Mouse (Mus musculus): ENCODE measurements around the gene Arhgef17. TPM values are rescaled to one million over a fixed set of nuclear protein-coding genes. Genes with fewer than 3 reads are reported as not detected.
"Not testable (repeated sequence)": the region's sequence is repeated elsewhere in the genome, so short reads cannot be mapped to it uniquely, and the experiment has no call there.

Gene Arhgef17
- polyA plus RNA-seq, 1 experiment from 2014 or later: 6.5 TPM

GRCm38 (mm10) chr7:100860450-100860849, 71.5 kb downstream of the Arhgef17 start:
- Histone ChIP-seq H3K9me3 (no peaks in the 10 kb centered on the region), H3K4me1 (peaks cover 62% of the 10 kb centered on the region), H3K4me3 (no peak overlapping the region), H3K36me3 (replicated peaks) (no peaks in the 10 kb centered on the region), H3K27me3 (ENCODE audit: poor library complexity, severe bottlenecking) (no peaks in the 10 kb centered on the region), H3K27ac (no peak overlapping the region)
- DNase-seq (ENCODE audit: extremely low spot score, low spot score): no peak
- WGBS: 85% methylated on average over 3 of the region's 3 CpGs

- Histone ChIP-seq H3K36me3 (replicated peaks) (0 out of 2 replicates have a peak, but pooled peaks cover 2% of the 10 kb centered on the region), H3K4me1 (peaks cover 81% of the 10 kb centered on the region), H3K4me3 (no peak overlapping the region), H3K27ac (peak overlapping the region; percentile 56; the same call in 1 of the 2 replicates), H3K9me3 (no peaks in the 10 kb centered on the region), H3K27me3 (ENCODE audit: poor library complexity, severe bottlenecking) (no peaks in the 10 kb centered on the region)
- WGBS: 78% methylated on average over 5 of the region's 5 CpGs
- DNase-seq (ENCODE audit: extremely low spot score, low spot score): no peak
These were observed 75.9 kb downstream of the Arhgef17 start for GRCm38 (mm10) chr7:100855795-100856573.

- 56% methylated on average over 4 of the region's 4 CpGs for WGBS
- H3K9me3 ChIP-seq: no peaks in the 10 kb centered on the region
These were observed 76.6 kb downstream of the Arhgef17 start for GRCm38 (mm10) chr7:100855300-100855699.

GRCm38 (mm10) chr7:100854861-100855260, 77.0 kb downstream of the Arhgef17 start:
- 0 out of 2 replicates have a peak overlapping the region, but pooled peaks have one; percentile 36 for H3K27ac ChIP-seq
- DNase-seq (ENCODE audit: extremely low spot score, low spot score): no peak
- peaks cover 8% of the 10 kb centered on the region; the same call in 1 of the 2 replicates for H3K36me3 ChIP-seq (replicated peaks)
- H3K4me3 ChIP-seq: no peak overlapping the region
- peaks cover 73% of the 10 kb centered on the region for H3K4me1 ChIP-seq
- no peaks in the 10 kb centered on the region for H3K27me3 ChIP-seq (ENCODE audit: poor library complexity, severe bottlenecking)
- 66% methylated on average over 5 of the region's 5 CpGs for WGBS
- no peaks in the 10 kb centered on the region for H3K9me3 ChIP-seq

More at GRCm38 (mm10) chr7:100855300-100855699, 76.6 kb downstream of the Arhgef17 start:
- Histone ChIP-seq H3K36me3 (replicated peaks) (0 out of 2 replicates have a peak, but pooled peaks cover 3% of the 10 kb centered on the region), H3K27me3 (ENCODE audit: poor library complexity, severe bottlenecking) (no peaks in the 10 kb centered on the region), H3K4me3 (no peak overlapping the region), H3K4me1 (peaks cover 77% of the 10 kb centered on the region), H3K27ac (0 out of 2 replicates have a peak overlapping the region, but pooled peaks have one; percentile 56)
- DNase-seq (ENCODE audit: extremely low spot score, low spot score): no peak

GRCm38 (mm10) chr7:100854137-100854814, 77.6 kb downstream of the Arhgef17 start:
- Histone ChIP-seq H3K4me1 (peaks cover 67% of the 10 kb centered on the region), H3K36me3 (replicated peaks) (peaks cover 11% of the 10 kb centered on the region; the same call in 1 of the 2 replicates), H3K27ac (peak overlapping the region; percentile 36; the same call in 1 of the 2 replicates), H3K4me3 (no peak overlapping the region), H3K27me3 (ENCODE audit: poor library complexity, severe bottlenecking) (no peaks in the 10 kb centered on the region), H3K9me3 (no peaks in the 10 kb centered on the region)
- 53% methylated on average over 6 of the region's 6 CpGs for WGBS
- DNase-seq (ENCODE audit: extremely low spot score, low spot score): no peak

- no peak overlapping the region for H3K4me3 ChIP-seq
- no peaks in the 10 kb centered on the region for H3K27me3 ChIP-seq (ENCODE audit: poor library complexity, severe bottlenecking)
- WGBS: 79% methylated on average over 3 of the region's 3 CpGs
- H3K9me3 ChIP-seq: no peaks in the 10 kb centered on the region
- H3K4me1 ChIP-seq: peaks cover 66% of the 10 kb centered on the region
- H3K36me3 ChIP-seq (replicated peaks): peaks cover 13% of the 10 kb centered on the region; the same call in 1 of the 2 replicates
- DNase-seq (ENCODE audit: extremely low spot score, low spot score): no peak
- H3K27ac ChIP-seq: no peak overlapping the region
These were observed 78.5 kb downstream of the Arhgef17 start for GRCm38 (mm10) chr7:100853396-100853795.

GRCm38 (mm10) chr7:100851481-100852356, 80.2 kb downstream of the Arhgef17 start:
- peak overlapping the region; percentile 33 for H3K27ac ChIP-seq
- no peak overlapping the region for H3K4me3 ChIP-seq
- no peak for DNase-seq (ENCODE audit: extremely low spot score, low spot score)
- peaks cover 53% of the 10 kb centered on the region for H3K4me1 ChIP-seq
- no peaks in the 10 kb centered on the region for H3K27me3 ChIP-seq (ENCODE audit: poor library complexity, severe bottlenecking)
- WGBS: 81% methylated on average over 9 of the region's 9 CpGs
- H3K36me3 ChIP-seq (replicated peaks): peaks cover 28% of the 10 kb centered on the region
- H3K9me3 ChIP-seq: no peaks in the 10 kb centered on the region

- peaks cover 29% of the 10 kb centered on the region for H3K36me3 ChIP-seq (replicated peaks)
- DNase-seq (ENCODE audit: extremely low spot score, low spot score): no peak
- H3K27ac ChIP-seq: no peak overlapping the region
- H3K27me3 ChIP-seq (ENCODE audit: poor library complexity, severe bottlenecking): no peaks in the 10 kb centered on the region
- no peaks in the 10 kb centered on the region for H3K9me3 ChIP-seq
- no peak overlapping the region for H3K4me3 ChIP-seq
- 92% methylated on average over 2 of the region's 2 CpGs for WGBS
- H3K4me1 ChIP-seq: peaks cover 38% of the 10 kb centered on the region
These were observed 82.4 kb downstream of the Arhgef17 start for GRCm38 (mm10) chr7:100849508-100849907.

GRCm38 (mm10) chr7:100848744-100849143, 83.2 kb downstream of the Arhgef17 start:
- no peak overlapping the region for H3K4me3 ChIP-seq
- peaks cover 31% of the 10 kb centered on the region for H3K4me1 ChIP-seq
- H3K9me3 ChIP-seq: no peaks in the 10 kb centered on the region
- H3K27me3 ChIP-seq (ENCODE audit: poor library complexity, severe bottlenecking): no peaks in the 10 kb centered on the region
- peaks cover 29% of the 10 kb centered on the region for H3K36me3 ChIP-seq (replicated peaks)
- WGBS: 22% methylated on average over 6 of the region's 6 CpGs
- peak; percentile 39 for DNase-seq (ENCODE audit: extremely low spot score, low spot score)
- no peak overlapping the region for H3K27ac ChIP-seq

GRCm38 (mm10) chr7:100847131-100847530, 84.8 kb downstream of the Arhgef17 start:
- 0 out of 2 replicates have a peak, but pooled peaks cover 4% of the 10 kb centered on the region for H3K9me3 ChIP-seq
- H3K36me3 ChIP-seq (replicated peaks): peaks cover 38% of the 10 kb centered on the region
- H3K27me3 ChIP-seq (ENCODE audit: poor library complexity, severe bottlenecking): no peaks in the 10 kb centered on the region
- H3K4me3 ChIP-seq: no peak overlapping the region
- 87% methylated on average over 6 of the region's 6 CpGs for WGBS
- no peak for DNase-seq (ENCODE audit: extremely low spot score, low spot score)
- no peak overlapping the region; the same call in 1 of the 2 replicates for H3K27ac ChIP-seq
- H3K4me1 ChIP-seq: peaks cover 19% of the 10 kb centered on the region

GRCm38 (mm10) chr7:100846033-100846432, 85.9 kb downstream of the Arhgef17 start:
- H3K9me3 ChIP-seq; DNase-seq (ENCODE audit: extremely low spot score, low spot score); H3K27me3 ChIP-seq (ENCODE audit: poor library complexity, severe bottlenecking); H3K4me3 ChIP-seq; H3K4me1 ChIP-seq; H3K27ac ChIP-seq: not testable (repeated sequence)
- H3K36me3 ChIP-seq (replicated peaks): peaks cover 42% of the 10 kb centered on the region
- 83% methylated on average over 7 of the region's 7 CpGs for WGBS

- H3K9me3 ChIP-seq: 0 out of 2 replicates have a peak, but pooled peaks cover 4% of the 10 kb centered on the region
- H3K36me3 ChIP-seq (replicated peaks): peaks cover 42% of the 10 kb centered on the region
- no peak overlapping the region for H3K4me3 ChIP-seq
- no peaks in the 10 kb centered on the region for H3K27me3 ChIP-seq (ENCODE audit: poor library complexity, severe bottlenecking)
- 63% methylated on average over 1 of the region's 1 CpGs for WGBS
- H3K27ac ChIP-seq: no peak overlapping the region
- no peak for DNase-seq (ENCODE audit: extremely low spot score, low spot score)
- H3K4me1 ChIP-seq: peaks cover 8% of the 10 kb centered on the region
These were observed 86.5 kb downstream of the Arhgef17 start for GRCm38 (mm10) chr7:100845412-100845811.

Data from forebrain, embryonic 10.5 days (tissue).